8 mouse cellular contexts compared by ENCODE assay signal in the genomic region with DNA sequence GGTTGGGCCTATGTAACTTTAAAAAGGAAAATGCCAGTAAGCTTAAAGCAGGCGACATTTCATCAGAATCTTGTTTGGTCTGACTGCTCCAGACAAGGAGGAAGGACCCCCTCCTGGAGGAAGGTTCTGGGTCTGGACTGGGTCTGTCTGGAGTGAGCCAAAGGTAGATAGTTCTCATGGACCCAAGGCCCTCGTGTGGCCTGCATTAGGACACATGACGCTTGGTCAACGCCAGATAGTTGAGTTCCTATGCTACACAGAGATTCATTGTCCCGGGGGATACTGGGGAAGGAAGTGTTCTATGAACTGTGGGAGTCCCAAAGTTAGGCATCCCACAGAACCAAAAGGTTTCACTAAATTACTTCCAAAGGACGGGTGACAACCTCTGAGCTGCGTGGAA. TPM values are rescaled to one million over a fixed set of nuclear protein-coding genes. Genes with fewer than 3 reads are reported as not detected.
DNase-seq lines count a peak whose midpoint lies in the region; ATAC-seq lines count a peak whose summit lies in the region.

No protein-coding gene starts in this region.

- peaks cover 11% of the 10 kb centered on the region for H3K4me1 ChIP-seq in hindbrain, embryonic 13.5 days (replicated peaks)
- peaks cover 3% of the 10 kb centered on the region; the same call in 1 of the 2 replicates for H3K4me1 ChIP-seq in midbrain, embryonic 14.5 days (ENCODE audit: control insufficient read depth, insufficient read depth, low read length)

- H3K9ac ChIP-seq in hindbrain, embryonic 13.5 days = peak overlapping the region; percentile 70
- peak overlapping the region; percentile 53; the same call in 1 of the 2 replicates for H3K9ac ChIP-seq in midbrain, embryonic 14.5 days (replicated peaks; ENCODE audit: low read length)

- peak; percentile 15 for DNase-seq in left cerebral cortex, adult 11 months (ENCODE audit: low spot score)
- no peak for DNase-seq in left cerebral cortex, postnatal 25 days (ENCODE audit: low spot score in 2 of 2)
- DNase-seq in embryo, embryonic 11 days = peak; percentile 44
- DNase-seq in midbrain, embryonic 14.5 days = peak; percentile 29
- DNase-seq in thymus, postnatal 4 days = no peak
- no peak for DNase-seq in right cerebral cortex, postnatal 25 days
- DNase-seq in left cerebral cortex, postnatal 36 days (ENCODE audit: low spot score in 2 of 2) = no peak

- no peaks in the 10 kb centered on the region for H3K9me3 ChIP-seq in hindbrain, embryonic 13.5 days
- H3K9me3 ChIP-seq in midbrain, embryonic 14.5 days (ENCODE audit: control insufficient read depth, low read length) = no peaks in the 10 kb centered on the region

- no peaks in the 10 kb centered on the region for H3K27me3 ChIP-seq in hindbrain, embryonic 13.5 days
- H3K27me3 ChIP-seq in midbrain, embryonic 14.5 days (ENCODE audit: control insufficient read depth, insufficient read depth, low read length) = no peaks in the 10 kb centered on the region

- peak overlapping the region; percentile 77 for H3K4me2 ChIP-seq in hindbrain, embryonic 13.5 days
- H3K4me2 ChIP-seq in midbrain, embryonic 14.5 days (ENCODE audit: low read length) = peak overlapping the region; percentile 60

- peaks cover 1% of the 10 kb centered on the region for H3K36me3 ChIP-seq in hindbrain, embryonic 13.5 days
- no peaks in the 10 kb centered on the region for H3K36me3 ChIP-seq in midbrain, embryonic 14.5 days (ENCODE audit: control insufficient read depth, insufficient read depth, low read length)

- H3K4me3 ChIP-seq in hindbrain, embryonic 13.5 days = peak overlapping the region; percentile 67
- peak overlapping the region; percentile 66 for H3K4me3 ChIP-seq in midbrain, embryonic 14.5 days (replicated peaks; ENCODE audit: low read depth, low read length)

- peak; percentile 16; the same call in 1 of the 2 replicates for ATAC-seq in hindbrain, embryonic 13.5 days (ENCODE audit: low FRiP score)
- peak; percentile 7; the same call in 1 of the 2 replicates for ATAC-seq in midbrain, embryonic 14.5 days (ENCODE audit: low FRiP score, low TSS enrichment)

- WGBS in hindbrain, embryonic 13.5 days = 78% methylated on average over 7 of the region's 7 CpGs
- WGBS in midbrain, embryonic 14.5 days = 78% methylated on average over 7 of the region's 7 CpGs

- peak overlapping the region; percentile 83 for H3K27ac ChIP-seq in hindbrain, embryonic 13.5 days
- peak overlapping the region; percentile 90 for H3K27ac ChIP-seq in midbrain, embryonic 14.5 days (replicated peaks; ENCODE audit: low read depth, low read length)

- intact Hi-C loops in left cerebral cortex, postnatal 25 days (cut with DNase I) = loop anchor here (1.0 kb wide), 1 partner anchor 29 kb away; no protein-coding TSS in a partner anchor
- intact Hi-C loops in left cerebral cortex, postnatal 36 days (cut with DNase I) = loop anchor here (1.0 kb wide), 1 partner anchor 29 kb away; no protein-coding TSS in a partner anchor

RNA-seq across cellular contexts. Expression of gene B3gntl1, which starts 0.7 kb away (rescaled TPM):
- 1 to 10 TPM; 5.8 to 6.8 TPM for total RNA-seq in left cerebral cortex, postnatal 25 days (2021)
- 6.4 and 7.8 TPM in 2 replicates for polyA plus RNA-seq in hindbrain, embryonic 13.5 days (2015; fragmentation: Nextera tagmentation; extraction: Ambion mirVana)
- polyA plus RNA-seq in midbrain, embryonic 14.5 days (2014; fragmentation: Nextera tagmentation; extraction: Ambion mirVana) = 4.8 and 6.5 TPM in 2 replicates
- 1 to 10 TPM; 6.5 to 7.6 TPM for total RNA-seq in left cerebral cortex, postnatal 36 days (2021)

RNA-seq across cellular contexts. Expression of gene Metrnl, which starts 27.7 kb away (rescaled TPM):
- total RNA-seq in left cerebral cortex, postnatal 25 days (2021) = 10 to 100 TPM; 10.4 to 14.7 TPM
- 15.9 and 17.2 TPM in 2 replicates for polyA plus RNA-seq in hindbrain, embryonic 13.5 days (2015; fragmentation: Nextera tagmentation; extraction: Ambion mirVana)
- 10.2 and 11.0 TPM in 2 replicates for polyA plus RNA-seq in midbrain, embryonic 14.5 days (2014; fragmentation: Nextera tagmentation; extraction: Ambion mirVana)
- total RNA-seq in left cerebral cortex, postnatal 36 days (2021) = 10 to 100 TPM in 1 of 2 experiments, 1 to 10 TPM in 1; 8.6 to 14.5 TPM

Comparison
In these comparisons a context has a peak if more than half of its experiments do, and no peak if none do; other contexts are left out.
1. DNase-seq: peak in left cerebral cortex, adult 11 months (single experiment), embryo, embryonic 11 days (single experiment) and midbrain, embryonic 14.5 days (single experiment); none in left cerebral cortex, postnatal 25 days (0 of 2), thymus, postnatal 4 days (single experiment), right cerebral cortex, postnatal 25 days (single experiment) and left cerebral cortex, postnatal 36 days (0 of 2).